Mouse (Mus musculus) erythroblast, embryonic 14.5 days (primary cell): ENCODE measurements around the gene Napb. TPM values are rescaled to one million over a fixed set of nuclear protein-coding genes. Genes with fewer than 3 reads are reported as not detected.

Experiments
- H3K27me3 ChIP-seq: 2 replicates; pipeline ENCODE4 v1.6.1; 2012; ENCODE audit warnings: inconsistent platforms; ENCODE audit not compliant: control insufficient read depth
- H3K36me3 ChIP-seq: 2 replicates; pipeline ENCODE4 v1.6.1; 2012; ENCODE audit warnings: mild to moderate bottlenecking, inconsistent platforms; ENCODE audit not compliant: control insufficient read depth
- H3K4me1 ChIP-seq: 2 replicates; pipeline ENCODE4 v1.6.1; 2012; ENCODE audit warnings: inconsistent platforms; ENCODE audit not compliant: control insufficient read depth
- H3K4me3 ChIP-seq: replicated peaks from 2 replicates; pipeline ENCODE3; 2012; ENCODE audit warnings: moderate library complexity, mild to moderate bottlenecking, inconsistent platforms
- H3K9me3 ChIP-seq: 2 replicates; pipeline ENCODE4 v1.6.1; 2012; ENCODE audit warnings: low read length, inconsistent platforms, mixed read lengths; ENCODE audit not compliant: control insufficient read depth
- GATA1 ChIP-seq: IDR thresholded peaks from 2 replicates; pipeline ENCODE4 v1.6.1; 2012; ENCODE audit warnings: low read length, inconsistent platforms, mixed read lengths
- TAL1 ChIP-seq: IDR thresholded peaks from 3 replicates; pipeline ENCODE4 v1.6.1; 2012; ENCODE audit warnings: low read length, inconsistent platforms, mixed read lengths
- polyA plus RNA-seq: library from polyadenylated mRNA; stranded (reverse); fragments of >175 nt; gene quantifications from 2 replicates; pipeline ENCODE4 v1.2.3, GENCODE M21; 2012

Napb gene
- polyA plus RNA-seq, 1 experiment: not detected

GRCm38 (mm10) chr2:148690291-148690690 lies 42.0 kb downstream of the Napb start:
- Histone ChIP-seq H3K9me3 (no peaks in the 10 kb centered on the region), H3K27me3 (no peaks in the 10 kb centered on the region), H3K36me3 (peaks cover 70% of the 10 kb centered on the region), H3K4me3 (no peak overlapping the region), H3K4me1 (no peaks in the 10 kb centered on the region)
- no peak for TF ChIP-seq TAL1
- TF ChIP-seq GATA1: no peak

- TF ChIP-seq GATA1 (no peak), TAL1 (no peak)
- peaks cover 3% of the 10 kb centered on the region; the same call in 1 of the 2 replicates for H3K4me1 ChIP-seq
- H3K9me3 ChIP-seq: no peaks in the 10 kb centered on the region
- H3K4me3 ChIP-seq: no peak overlapping the region
- no peaks in the 10 kb centered on the region for H3K27me3 ChIP-seq
- peaks cover 72% of the 10 kb centered on the region for H3K36me3 ChIP-seq
Measured at GRCm38 (mm10) chr2:148689444-148690140, 42.7 kb downstream of the Napb start.

GRCm38 (mm10) chr2:148687971-148688370 lies 44.3 kb downstream of the Napb start:
- Histone ChIP-seq H3K9me3 (no peaks in the 10 kb centered on the region), H3K27me3 (no peaks in the 10 kb centered on the region), H3K4me1 (peaks cover 11% of the 10 kb centered on the region), H3K36me3 (peaks cover 77% of the 10 kb centered on the region), H3K4me3 (no peak overlapping the region)
- TF ChIP-seq TAL1 (no peak), GATA1 (no peak)

GRCm38 (mm10) chr2:148686862-148687261 lies 45.4 kb downstream of the Napb start:
- no peaks in the 10 kb centered on the region for H3K9me3 ChIP-seq
- no peaks in the 10 kb centered on the region for H3K27me3 ChIP-seq
- TF ChIP-seq TAL1 (no peak), GATA1 (no peak)
- H3K4me1 ChIP-seq: peaks cover 19% of the 10 kb centered on the region
- H3K4me3 ChIP-seq: no peak overlapping the region
- peaks cover 69% of the 10 kb centered on the region for H3K36me3 ChIP-seq

- H3K4me3 ChIP-seq: no peak overlapping the region
- peaks cover 29% of the 10 kb centered on the region for H3K4me1 ChIP-seq
- TF ChIP-seq TAL1 (no peak), GATA1 (no peak)
- H3K9me3 ChIP-seq: no peaks in the 10 kb centered on the region
- H3K27me3 ChIP-seq: no peaks in the 10 kb centered on the region
- peaks cover 57% of the 10 kb centered on the region for H3K36me3 ChIP-seq
Measured at GRCm38 (mm10) chr2:148685709-148686108, 46.6 kb downstream of the Napb start.

GRCm38 (mm10) chr2:148684972-148685371 lies 47.3 kb downstream of the Napb start:
- Histone ChIP-seq H3K9me3 (no peaks in the 10 kb centered on the region), H3K36me3 (peaks cover 51% of the 10 kb centered on the region), H3K4me1 (peaks cover 36% of the 10 kb centered on the region), H3K27me3 (no peaks in the 10 kb centered on the region), H3K4me3 (no peak overlapping the region)
- no peak for TF ChIP-seq GATA1
- no peak for TF ChIP-seq TAL1

- Histone ChIP-seq H3K4me1 (peaks cover 54% of the 10 kb centered on the region), H3K9me3 (no peaks in the 10 kb centered on the region), H3K27me3 (no peaks in the 10 kb centered on the region), H3K36me3 (peaks cover 47% of the 10 kb centered on the region), H3K4me3 (no peak overlapping the region)
- TF ChIP-seq TAL1 (no peak), GATA1 (no peak)
Measured at GRCm38 (mm10) chr2:148683031-148683430, 49.2 kb downstream of the Napb start.

- TF ChIP-seq GATA1: no peak
- TF ChIP-seq TAL1: no peak
- H3K4me3 ChIP-seq: peak overlapping the region; percentile 97
- peaks cover 51% of the 10 kb centered on the region for H3K36me3 ChIP-seq
- H3K4me1 ChIP-seq: peaks cover 63% of the 10 kb centered on the region
- no peaks in the 10 kb centered on the region for H3K27me3 ChIP-seq
- H3K9me3 ChIP-seq: no peaks in the 10 kb centered on the region
Measured at GRCm38 (mm10) chr2:148681461-148681891, 50.8 kb downstream of the Napb start.

- TF ChIP-seq GATA1 (no peak), TAL1 (no peak)
- Histone ChIP-seq H3K9me3 (no peaks in the 10 kb centered on the region), H3K36me3 (peaks cover 52% of the 10 kb centered on the region), H3K4me3 (peak within 1 kb of the TSS; percentile 97), H3K27me3 (no peaks in the 10 kb centered on the region), H3K4me1 (peaks cover 67% of the 10 kb centered on the region)
Measured at GRCm38 (mm10) chr2:148680775-148681291, 51.4 kb downstream of the Napb start, which contains the start of gene Gzf1. TSS of gene Gzf1 (plus strand) at chr2:148681023.
